Mouse (Mus musculus): ENCODE results near the gene Uhrf1bp1l. TPM values are rescaled to one million over a fixed set of nuclear protein-coding genes. Genes with fewer than 3 reads are reported as not detected.

Uhrf1bp1l gene
- polyA plus RNA-seq, 1 experiment from 2014 or later, result 24.6 TPM

DNA sequence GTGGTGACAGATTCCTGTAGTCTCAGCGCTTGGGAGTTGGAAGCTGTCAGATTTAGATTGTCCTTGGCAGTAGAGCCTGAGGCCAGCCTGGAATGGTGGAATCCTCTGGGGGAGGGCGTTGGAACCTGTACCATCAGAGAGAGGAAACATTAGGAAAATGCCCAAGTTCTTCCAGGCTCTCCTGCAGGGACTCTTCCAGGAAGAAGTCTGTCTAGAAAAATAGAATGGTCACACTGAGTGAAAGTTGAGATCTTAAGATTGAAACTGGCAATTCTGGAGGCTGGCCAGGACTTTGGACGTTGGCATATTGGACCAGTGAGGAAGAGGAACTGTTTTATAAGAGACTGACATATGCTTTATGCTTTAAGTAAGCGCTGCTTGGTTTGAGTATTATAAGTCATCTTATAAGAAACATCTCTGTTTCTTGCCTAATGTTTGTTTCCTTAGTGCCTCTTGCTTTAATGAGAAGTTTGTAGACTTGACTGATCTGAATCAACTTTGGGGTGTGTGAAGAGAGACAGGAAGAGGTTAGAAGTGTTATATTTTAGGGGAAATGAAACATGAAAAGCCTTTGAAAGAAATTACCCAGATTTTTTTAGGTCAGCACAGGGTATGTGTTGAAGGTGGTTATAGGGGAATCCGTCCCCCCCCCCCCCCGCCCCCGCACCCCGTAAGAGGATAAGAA, 2.6 kb downstream of the Uhrf1bp1l start:
- 86% methylated on average over 8 of the region's 8 CpGs for WGBS
- H3K27ac ChIP-seq (replicated peaks; ENCODE audit: low read depth, low read length), result no peak overlapping the region

DNA sequence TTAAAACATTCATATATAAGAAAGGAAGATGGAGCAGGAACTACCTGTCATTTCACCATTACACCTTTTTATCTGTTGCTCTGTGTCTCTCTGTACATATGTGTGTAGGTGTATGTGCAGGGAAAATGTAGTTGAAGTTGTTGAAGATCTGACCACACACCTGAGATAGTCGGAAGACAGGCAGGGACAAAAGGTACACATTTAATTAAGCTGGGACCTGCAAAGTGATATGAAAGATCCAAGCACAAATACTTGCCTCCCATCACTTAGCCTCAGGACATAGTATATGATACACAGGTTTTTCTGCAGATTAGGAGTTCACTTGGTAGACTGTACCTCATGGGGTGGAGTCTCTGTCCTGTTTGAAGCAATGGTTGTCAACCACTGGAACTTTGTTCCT, 3.1 kb downstream of the Uhrf1bp1l start:
- no peaks in the 10 kb centered on the region for H3K27me3 ChIP-seq (ENCODE audit: control insufficient read depth, insufficient read depth, low read length)
- ATAC-seq (replicated peaks; ENCODE audit: insufficient number of reproducible peaks, low FRiP score, low TSS enrichment, low read depth) (no peak), DNase-seq (ENCODE audit: low spot score) (no peak)
- no peak overlapping the region for H3K27ac ChIP-seq (replicated peaks; ENCODE audit: low read depth, low read length)
- H3K9me3 ChIP-seq (replicated peaks; ENCODE audit: control insufficient read depth, low read length), result no peaks in the 10 kb centered on the region
- 81% methylated on average over 1 of the region's 1 CpGs for WGBS
- H3K36me3 ChIP-seq (replicated peaks; ENCODE audit: control insufficient read depth, insufficient read depth, low read depth, low read length), result no peaks in the 10 kb centered on the region
- H3K4me2 ChIP-seq (ENCODE audit: low read depth, low read length), result no peak overlapping the region
- no peak overlapping the region for H3K4me3 ChIP-seq (ENCODE audit: low read depth, low read length)
- no peak overlapping the region for H3K9ac ChIP-seq (replicated peaks; ENCODE audit: low read length)
- no peaks in the 10 kb centered on the region for H3K4me1 ChIP-seq (ENCODE audit: control insufficient read depth, insufficient read depth, low read length)

More for the DNA sequence above, 2.6 kb downstream of the Uhrf1bp1l start:
- Histone ChIP-seq H3K4me3 (ENCODE audit: low read depth, low read length) (no peak overlapping the region), H3K36me3 (replicated peaks; ENCODE audit: control insufficient read depth, insufficient read depth, low read depth, low read length) (no peaks in the 10 kb centered on the region), H3K4me2 (ENCODE audit: low read depth, low read length) (no peak overlapping the region), H3K27me3 (ENCODE audit: control insufficient read depth, insufficient read depth, low read length) (no peaks in the 10 kb centered on the region), H3K4me1 (ENCODE audit: control insufficient read depth, insufficient read depth, low read length) (no peaks in the 10 kb centered on the region), H3K9ac (replicated peaks; ENCODE audit: low read length) (no peak overlapping the region), H3K9me3 (replicated peaks; ENCODE audit: control insufficient read depth, low read length) (no peaks in the 10 kb centered on the region)
- no peak for DNase-seq (ENCODE audit: low spot score)
- ATAC-seq (replicated peaks; ENCODE audit: insufficient number of reproducible peaks, low FRiP score, low TSS enrichment, low read depth), result no peak

DNA sequence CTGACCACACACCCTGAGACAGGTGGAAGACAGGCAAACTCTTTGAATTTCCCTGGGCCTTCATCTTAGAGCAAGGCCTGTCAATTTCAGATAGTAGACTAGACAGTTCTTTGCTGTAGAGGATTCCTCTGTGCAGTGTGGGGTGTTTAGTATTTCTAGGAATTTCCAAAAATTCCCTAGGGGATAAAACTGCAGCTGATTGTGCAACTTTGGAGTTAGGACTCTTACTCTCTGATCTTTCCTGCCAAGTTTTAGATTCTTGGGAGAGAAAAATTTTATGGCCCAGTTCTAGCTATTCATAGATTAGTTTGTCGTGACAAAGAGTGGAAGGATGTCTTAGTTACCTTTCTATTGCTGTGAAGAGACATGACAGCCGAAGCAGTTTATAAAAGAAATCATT, 3.8 kb downstream of the Uhrf1bp1l start:
- DNase-seq (ENCODE audit: low spot score) (no peak), ATAC-seq (replicated peaks; ENCODE audit: insufficient number of reproducible peaks, low FRiP score, low TSS enrichment, low read depth) (no peak)
- H3K36me3 ChIP-seq (replicated peaks; ENCODE audit: control insufficient read depth, insufficient read depth, low read depth, low read length), result no peaks in the 10 kb centered on the region
- 91% methylated on average over 2 of the region's 2 CpGs for WGBS
- no peaks in the 10 kb centered on the region for H3K27me3 ChIP-seq (ENCODE audit: control insufficient read depth, insufficient read depth, low read length)
- no peak overlapping the region for H3K4me2 ChIP-seq (ENCODE audit: low read depth, low read length)
- no peaks in the 10 kb centered on the region for H3K9me3 ChIP-seq (replicated peaks; ENCODE audit: control insufficient read depth, low read length)
- H3K27ac ChIP-seq (replicated peaks; ENCODE audit: low read depth, low read length), result no peak overlapping the region
- H3K4me1 ChIP-seq (ENCODE audit: control insufficient read depth, insufficient read depth, low read length), result no peaks in the 10 kb centered on the region
- H3K4me3 ChIP-seq (ENCODE audit: low read depth, low read length), result no peak overlapping the region
- H3K9ac ChIP-seq (replicated peaks; ENCODE audit: low read length), result no peak overlapping the region

DNA sequence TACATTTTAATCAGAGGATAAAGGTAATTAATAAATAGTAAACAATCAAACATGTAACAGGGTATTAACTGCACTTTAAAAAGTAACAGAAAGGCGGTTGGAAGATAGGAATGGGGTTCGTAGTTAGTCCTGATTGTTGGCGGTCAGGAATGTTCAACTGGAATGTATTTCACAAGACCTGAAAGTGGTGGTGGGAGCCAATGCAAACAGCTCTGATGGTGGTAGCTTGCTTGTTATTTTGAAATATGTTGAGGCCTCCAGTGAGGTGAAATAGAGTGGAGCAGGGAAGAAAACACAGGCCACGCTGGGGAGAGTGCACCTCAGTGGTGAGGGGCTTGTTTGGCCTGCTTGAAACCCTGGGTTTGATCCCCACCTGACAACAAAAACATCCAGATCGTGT, 6.3 kb downstream of the Uhrf1bp1l start:
- Histone ChIP-seq H3K4me1 (ENCODE audit: control insufficient read depth, insufficient read depth, low read length) (no peaks in the 10 kb centered on the region), H3K9ac (replicated peaks; ENCODE audit: low read length) (no peak overlapping the region), H3K4me2 (ENCODE audit: low read depth, low read length) (no peak overlapping the region), H3K27ac (replicated peaks; ENCODE audit: low read depth, low read length) (no peak overlapping the region), H3K36me3 (replicated peaks; ENCODE audit: control insufficient read depth, insufficient read depth, low read depth, low read length) (no peaks in the 10 kb centered on the region), H3K9me3 (replicated peaks; ENCODE audit: control insufficient read depth, low read length) (no peaks in the 10 kb centered on the region), H3K27me3 (ENCODE audit: control insufficient read depth, insufficient read depth, low read length) (no peaks in the 10 kb centered on the region), H3K4me3 (ENCODE audit: low read depth, low read length) (no peak overlapping the region)
- WGBS, result 85% methylated on average over 5 of the region's 5 CpGs
- no peak for ATAC-seq (replicated peaks; ENCODE audit: insufficient number of reproducible peaks, low FRiP score, low TSS enrichment, low read depth)
- no peak for DNase-seq (ENCODE audit: low spot score)

DNA sequence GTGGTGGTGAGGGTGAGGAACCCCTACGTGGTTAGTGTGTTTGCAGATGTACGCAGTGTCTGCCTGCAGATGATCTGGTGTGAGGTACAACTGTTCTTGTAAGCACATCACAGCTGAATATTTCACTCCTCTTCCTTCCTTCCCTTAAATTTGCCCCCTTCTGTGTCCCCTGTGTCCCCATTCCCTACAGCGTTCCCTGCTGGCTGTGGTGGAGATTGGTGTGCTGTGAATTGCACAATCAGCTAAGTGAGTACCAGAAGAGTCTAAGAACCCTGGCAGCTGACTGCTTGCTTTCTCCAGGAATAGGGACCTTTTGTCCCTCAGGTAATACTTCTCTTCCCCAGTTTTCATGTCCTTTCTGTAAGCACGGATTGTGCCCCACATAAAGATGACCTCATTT, 10.4 kb downstream of the Uhrf1bp1l start:
- H3K4me1 ChIP-seq (ENCODE audit: control insufficient read depth, insufficient read depth, low read length), result no peaks in the 10 kb centered on the region
- ATAC-seq (replicated peaks; ENCODE audit: insufficient number of reproducible peaks, low FRiP score, low TSS enrichment, low read depth) (no peak), DNase-seq (ENCODE audit: low spot score) (no peak)
- H3K9ac ChIP-seq (replicated peaks; ENCODE audit: low read length), result no peak overlapping the region
- H3K9me3 ChIP-seq (replicated peaks; ENCODE audit: control insufficient read depth, low read length), result no peaks in the 10 kb centered on the region
- H3K4me2 ChIP-seq (ENCODE audit: low read depth, low read length), result no peak overlapping the region
- WGBS, result 91% methylated on average over 4 of the region's 4 CpGs
- H3K27ac ChIP-seq (replicated peaks; ENCODE audit: low read depth, low read length), result no peak overlapping the region
- no peak overlapping the region for H3K4me3 ChIP-seq (ENCODE audit: low read depth, low read length)
- H3K36me3 ChIP-seq (replicated peaks; ENCODE audit: control insufficient read depth, insufficient read depth, low read depth, low read length), result no peaks in the 10 kb centered on the region
- no peaks in the 10 kb centered on the region for H3K27me3 ChIP-seq (ENCODE audit: control insufficient read depth, insufficient read depth, low read length)

DNA sequence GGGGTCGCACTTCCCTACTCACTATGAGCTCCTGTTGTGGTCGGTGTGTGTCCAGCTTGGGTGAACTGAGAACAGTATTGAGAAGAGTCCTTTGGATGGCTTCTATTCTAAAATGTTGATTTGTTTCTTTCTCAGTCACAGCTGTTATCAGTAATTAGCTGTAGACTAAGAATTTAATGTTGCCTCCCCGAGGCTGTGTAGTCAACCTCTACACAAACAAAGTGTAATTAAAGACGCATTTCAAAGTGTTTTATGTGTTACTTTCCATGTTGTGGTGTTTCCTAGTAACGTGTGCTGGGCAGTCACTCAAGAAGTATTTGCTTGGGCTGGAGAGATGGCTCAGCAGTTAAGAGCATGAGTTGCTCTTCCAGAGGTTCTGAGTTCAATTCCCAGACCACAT, 16.0 kb downstream of the Uhrf1bp1l start:
- Histone ChIP-seq H3K9me3 (replicated peaks; ENCODE audit: control insufficient read depth, low read length) (no peaks in the 10 kb centered on the region), H3K4me3 (ENCODE audit: low read depth, low read length) (no peak overlapping the region), H3K4me1 (ENCODE audit: control insufficient read depth, insufficient read depth, low read length) (no peaks in the 10 kb centered on the region), H3K4me2 (ENCODE audit: low read depth, low read length) (no peak overlapping the region), H3K36me3 (replicated peaks; ENCODE audit: control insufficient read depth, insufficient read depth, low read depth, low read length) (no peaks in the 10 kb centered on the region), H3K27me3 (ENCODE audit: control insufficient read depth, insufficient read depth, low read length) (no peaks in the 10 kb centered on the region), H3K27ac (replicated peaks; ENCODE audit: low read depth, low read length) (no peak overlapping the region), H3K9ac (replicated peaks; ENCODE audit: low read length) (no peak overlapping the region)
- WGBS, result 79% methylated on average over 5 of the region's 5 CpGs
- no peak for DNase-seq (ENCODE audit: low spot score)
- no peak for ATAC-seq (replicated peaks; ENCODE audit: insufficient number of reproducible peaks, low FRiP score, low TSS enrichment, low read depth)

DNA sequence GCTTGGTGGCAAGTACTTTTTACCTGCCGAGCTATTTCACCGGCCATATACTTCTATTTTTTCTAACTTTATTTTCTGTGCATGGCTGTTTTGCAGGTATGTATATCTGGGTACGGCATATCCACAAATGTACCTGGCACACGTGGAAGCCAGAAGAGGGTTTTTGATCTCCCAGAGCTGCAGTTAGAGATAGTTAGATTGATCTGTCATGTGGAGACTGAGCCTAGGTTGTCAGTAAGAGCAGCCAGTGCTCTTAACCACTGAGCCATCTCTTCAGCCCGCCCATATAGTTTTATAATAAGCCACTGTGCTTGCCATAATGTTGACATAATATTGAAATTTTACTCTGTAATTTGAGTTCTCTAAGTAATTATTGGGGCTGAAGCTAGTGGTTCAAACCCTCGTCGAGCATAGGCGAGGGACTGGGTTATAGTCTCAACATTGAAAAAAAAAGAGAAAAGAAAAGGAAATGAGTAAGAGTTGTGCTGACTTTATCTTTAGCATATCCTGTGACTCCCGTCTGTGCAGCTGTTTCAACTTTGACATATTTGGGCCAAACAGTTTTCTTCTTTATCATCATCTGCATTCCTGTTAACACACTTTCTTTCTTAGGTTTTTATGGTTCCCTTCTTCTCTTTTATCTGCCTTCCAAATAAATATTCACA, 19.8 kb downstream of the Uhrf1bp1l start:
- Histone ChIP-seq H3K9me3 (replicated peaks; ENCODE audit: control insufficient read depth, low read length) (no peaks in the 10 kb centered on the region), H3K36me3 (replicated peaks; ENCODE audit: control insufficient read depth, insufficient read depth, low read depth, low read length) (no peaks in the 10 kb centered on the region), H3K4me1 (ENCODE audit: control insufficient read depth, insufficient read depth, low read length) (no peaks in the 10 kb centered on the region), H3K4me2 (ENCODE audit: low read depth, low read length) (no peak overlapping the region), H3K4me3 (ENCODE audit: low read depth, low read length) (no peak overlapping the region), H3K27me3 (ENCODE audit: control insufficient read depth, insufficient read depth, low read length) (no peaks in the 10 kb centered on the region), H3K9ac (replicated peaks; ENCODE audit: low read length) (no peak overlapping the region), H3K27ac (replicated peaks; ENCODE audit: low read depth, low read length) (no peak overlapping the region)
- 79% methylated on average over 9 of the region's 9 CpGs for WGBS
- ATAC-seq (replicated peaks; ENCODE audit: insufficient number of reproducible peaks, low FRiP score, low TSS enrichment, low read depth) (no peak), DNase-seq (ENCODE audit: low spot score) (no peak)

DNA sequence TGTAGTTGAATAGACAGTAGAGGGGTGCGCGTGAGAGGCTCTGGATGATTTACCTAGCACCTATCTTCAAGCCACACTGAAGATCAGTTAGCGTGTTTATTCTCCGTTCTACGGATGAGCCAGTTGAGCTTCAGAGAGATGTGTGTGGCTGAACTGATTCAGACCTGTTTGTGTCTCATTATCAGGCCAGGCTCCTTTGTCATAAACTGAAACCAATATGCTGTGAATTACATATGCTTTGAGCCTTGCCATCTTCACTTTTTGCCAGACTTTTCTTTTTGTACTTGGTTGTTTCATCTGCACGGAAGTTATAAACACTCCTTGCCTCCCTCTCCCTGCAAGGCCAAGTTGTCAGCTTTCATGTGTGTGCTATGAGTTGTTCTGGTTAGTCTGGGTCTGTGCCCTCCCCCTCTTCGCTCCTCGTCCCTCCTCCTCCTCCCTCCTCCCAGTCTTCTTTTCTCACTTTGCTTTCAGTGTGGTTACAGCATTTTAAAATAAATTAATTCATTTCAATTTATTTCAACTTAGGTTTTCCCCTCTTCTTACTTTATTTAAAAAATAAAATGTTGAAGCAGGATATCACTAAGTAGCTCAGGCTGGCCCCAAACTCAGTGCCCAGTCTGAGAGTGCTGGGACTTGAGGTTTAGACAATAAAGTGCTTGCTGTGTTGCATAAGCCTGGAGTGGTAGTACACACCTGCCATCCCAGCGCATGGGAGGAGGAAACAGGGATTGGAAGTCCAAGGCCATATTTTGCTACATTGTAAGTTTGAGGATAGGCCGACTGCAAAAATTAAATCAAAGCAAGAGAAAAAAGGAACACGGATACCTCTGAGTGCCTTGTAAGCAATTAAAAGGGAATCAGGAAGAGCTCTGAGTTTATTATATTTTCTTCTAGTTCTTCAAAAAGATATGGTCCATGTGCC, 21.3 kb downstream of the Uhrf1bp1l start:
- Histone ChIP-seq H3K27ac (replicated peaks; ENCODE audit: low read depth, low read length) (no peak overlapping the region), H3K27me3 (ENCODE audit: control insufficient read depth, insufficient read depth, low read length) (no peaks in the 10 kb centered on the region), H3K4me3 (ENCODE audit: low read depth, low read length) (no peak overlapping the region), H3K4me1 (ENCODE audit: control insufficient read depth, insufficient read depth, low read length) (no peaks in the 10 kb centered on the region), H3K36me3 (replicated peaks; ENCODE audit: control insufficient read depth, insufficient read depth, low read depth, low read length) (no peaks in the 10 kb centered on the region), H3K9me3 (replicated peaks; ENCODE audit: control insufficient read depth, low read length) (no peaks in the 10 kb centered on the region), H3K4me2 (ENCODE audit: low read depth, low read length) (no peak overlapping the region), H3K9ac (replicated peaks; ENCODE audit: low read length) (no peak overlapping the region)
- DNase-seq (ENCODE audit: low spot score), result no peak
- 95% methylated on average over 11 of the region's 11 CpGs for WGBS
- no peak for ATAC-seq (replicated peaks; ENCODE audit: insufficient number of reproducible peaks, low FRiP score, low TSS enrichment, low read depth)

Data from embryonic facial prominence, embryonic 11.5 days (tissue).